Mouse (Mus musculus): ENCODE results near the gene Bicd2.

GRCm38 (mm10) chr13:49374730-49375129, 33.3 kb downstream of the Bicd2 start:
- no peak for TF ChIP-seq CTCF (conservative IDR thresholded peaks at IDR 0.05; ENCODE audit: insufficient read depth, insufficient read length, low read depth, low read length)
- no peak for TF ChIP-seq POLR2A (IDR thresholded peaks at IDR 0.05; ENCODE audit: low read depth, low read length)
